Mouse (Mus musculus): ENCODE measurements around the gene Rusc2. TPM values are rescaled to one million over a fixed set of nuclear protein-coding genes. Genes with fewer than 3 reads are reported as not detected.

Gene Rusc2
- 20.9 and 23.1 TPM in 2 replicates for polyA plus RNA-seq (2012; rRNA removed)

DNA sequence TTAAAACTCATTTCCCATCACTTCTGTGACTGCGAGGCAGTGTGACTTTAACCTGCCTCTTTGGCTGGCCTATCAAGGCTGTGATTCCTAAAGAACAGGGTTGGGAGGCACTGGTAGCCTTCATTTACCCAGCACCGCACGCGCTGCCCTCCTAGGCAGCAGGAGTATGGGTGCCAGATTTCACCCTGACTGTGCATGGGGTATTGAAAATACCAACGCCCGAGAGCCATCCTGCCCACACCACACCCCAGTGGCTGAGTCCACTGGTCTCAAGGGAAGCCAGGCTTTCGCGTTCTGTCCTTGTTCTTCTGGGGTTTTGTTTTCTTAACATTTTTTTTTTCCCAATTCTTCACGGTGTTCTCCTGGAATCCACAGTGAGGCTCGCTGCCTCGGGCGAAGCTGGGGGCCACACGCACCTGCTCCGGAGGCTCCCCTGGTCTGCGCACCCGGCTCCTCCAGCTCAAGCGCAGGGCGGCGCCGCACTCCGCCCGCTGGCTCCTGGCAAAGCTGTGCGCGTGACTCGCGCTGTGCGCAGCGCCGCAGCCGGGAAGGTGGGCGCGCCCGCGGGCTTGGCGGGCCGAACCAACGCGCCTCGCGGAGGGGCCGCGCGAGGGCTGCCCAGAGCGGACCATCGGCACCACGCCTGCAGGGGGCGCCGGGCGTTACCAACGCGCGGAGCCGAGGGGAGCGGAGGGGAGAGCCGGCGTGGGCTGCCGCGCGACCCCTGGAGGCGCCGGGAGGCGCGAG is at the start of gene Rusc2:
Gene Rusc2, plus strand, starts transcription at position 572 of the 747 bp plus-strand sequence.

DNA sequence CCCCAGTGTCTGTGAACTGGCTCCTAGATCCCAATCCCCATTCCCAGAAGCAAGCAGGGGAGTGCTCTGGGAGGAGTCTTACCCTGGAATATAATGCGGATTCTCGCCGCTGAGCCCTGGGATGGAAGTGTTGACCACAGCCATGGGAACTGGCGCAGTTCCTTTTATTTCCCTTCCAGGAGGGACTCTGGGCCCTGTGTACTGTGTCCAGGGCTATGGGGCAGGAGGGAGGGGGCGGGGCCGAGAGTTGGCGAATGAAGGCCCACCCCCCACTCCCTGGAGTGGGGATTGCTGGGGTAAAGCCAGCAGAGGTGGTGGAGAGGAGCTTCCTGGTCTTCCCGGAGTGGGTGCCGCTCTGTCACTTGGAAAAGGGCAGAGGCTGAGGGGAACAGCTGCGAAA is 47.2 kb downstream of the Rusc2 start, which contains the start of gene Fam166b:
Gene Fam166b, minus strand, starts transcription at position 189 of the 400 bp plus-strand sequence.

DNA sequence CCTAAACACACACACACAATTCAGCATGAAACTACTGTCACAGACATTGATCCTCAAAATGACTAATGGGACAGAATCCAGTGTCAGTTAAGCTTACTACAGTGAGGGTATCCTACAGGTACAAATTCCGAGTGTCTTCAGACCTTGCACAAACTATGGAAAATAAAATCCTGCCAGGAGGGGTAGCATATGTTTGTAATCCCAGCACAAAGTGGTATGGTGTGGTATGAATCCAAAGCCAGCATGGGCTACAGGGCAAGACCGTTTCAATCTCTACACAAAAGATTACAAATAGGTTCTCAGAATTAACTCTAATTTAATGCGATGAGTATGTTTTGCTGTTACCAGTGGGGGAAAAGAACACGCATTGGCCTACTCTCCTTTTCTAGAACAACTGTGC is 59.9 kb downstream of the Rusc2 start, which contains the start of gene Tesk1:
Gene Tesk1, plus strand, starts transcription at position 301 of the 400 bp plus-strand sequence.

DNA sequence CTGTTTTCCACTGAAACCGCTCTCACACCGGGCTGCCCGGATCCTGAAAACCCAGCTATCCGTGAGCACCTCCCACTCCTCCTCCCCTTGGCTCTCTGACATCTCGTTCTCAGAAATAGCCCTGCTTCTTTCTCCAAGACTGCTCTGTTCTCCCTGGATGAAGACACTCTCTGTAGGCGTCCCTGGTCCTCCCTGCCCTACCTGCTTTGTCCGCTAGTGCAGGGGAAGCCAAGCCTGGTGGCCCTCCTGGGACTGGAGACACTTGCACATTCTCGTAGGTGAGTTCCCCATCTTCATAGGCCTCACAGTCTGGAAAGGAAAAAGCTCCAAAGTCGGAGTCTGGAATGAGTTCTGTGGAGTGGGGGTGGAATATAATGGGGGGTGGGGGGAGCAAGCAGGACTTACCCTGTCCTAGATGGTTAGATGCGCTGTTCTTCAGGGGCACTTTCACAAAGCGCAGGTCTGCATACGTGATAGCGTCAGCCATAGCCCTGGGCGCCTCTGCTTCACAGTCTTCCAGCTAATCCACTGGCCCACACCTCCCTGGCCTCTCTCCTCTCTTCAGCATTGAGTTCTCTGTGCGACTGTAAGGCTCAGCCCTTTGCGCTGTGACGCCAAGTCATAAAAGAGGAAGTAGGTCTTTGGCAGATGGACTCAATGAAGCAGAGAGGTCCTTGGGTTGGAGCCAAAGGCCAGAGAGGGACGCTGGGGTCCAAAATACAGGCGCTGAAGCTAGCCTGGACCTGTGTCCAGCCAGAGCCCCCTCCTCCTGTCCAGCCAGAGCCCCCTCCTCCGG is 72.5 kb downstream of the Rusc2 start, which contains the start of gene Cd72:
Gene Cd72, minus strand, starts transcription at position 588 of the 796 bp plus-strand sequence.

Other genes starting within 250 kb of the Rusc2 start
- 0.22 and 0.28 TPM in 2 replicates for gene Atp8b5, start 114.8 kb upstream of the Rusc2 start, polyA plus RNA-seq (2012; rRNA removed)
- 0.08 TPM in 1 of 2 replicates, not detected in the other for gene Fam166b, start 47.2 kb downstream of the Rusc2 start, polyA plus RNA-seq (2012; rRNA removed)
- 90.2 and 100 TPM in 2 replicates for gene Tesk1, start 60.0 kb downstream of the Rusc2 start, polyA plus RNA-seq (2012; rRNA removed)
- 3.6 and 6.6 TPM in 2 replicates for gene Cd72, start 72.6 kb downstream of the Rusc2 start, polyA plus RNA-seq (2012; rRNA removed)
- gene Sit1, start 101.8 kb downstream of the Rusc2 start, polyA plus RNA-seq (2012; rRNA removed): 0.54 and 1.1 TPM in 2 replicates
- 347 and 577 TPM in 2 replicates for gene Ccdc107, start 110.9 kb downstream of the Rusc2 start, polyA plus RNA-seq (2012; rRNA removed)
- 49.5 and 64.1 TPM in 2 replicates for gene Arhgef39, start 117.7 kb downstream of the Rusc2 start, polyA plus RNA-seq (2012; rRNA removed)
- 70.7 and 71.6 TPM in 2 replicates for gene Car9, start 125.0 kb downstream of the Rusc2 start, polyA plus RNA-seq (2012; rRNA removed)
- 199 and 235 TPM in 2 replicates for gene Tpm2, start 141.8 kb downstream of the Rusc2 start, polyA plus RNA-seq (2012; rRNA removed)
- 93.5 and 113 TPM in 2 replicates for gene Creb3, start 180.4 kb downstream of the Rusc2 start, polyA plus RNA-seq (2012; rRNA removed)
- gene Tln1, start 180.7 kb downstream of the Rusc2 start, polyA plus RNA-seq (2012; rRNA removed): 98.4 and 102 TPM in 2 replicates
- gene Rgp1, start 196.7 kb downstream of the Rusc2 start, polyA plus RNA-seq (2012; rRNA removed): 56.1 and 75.5 TPM in 2 replicates
- 13.0 and 13.3 TPM in 2 replicates for gene Gba2, start 196.9 kb downstream of the Rusc2 start, polyA plus RNA-seq (2012; rRNA removed)
- 0.17 TPM in 1 of 2 replicates, not detected in the other for gene Msmp, start 202.5 kb downstream of the Rusc2 start, polyA plus RNA-seq (2012; rRNA removed)
- gene Npr2, start 250.0 kb downstream of the Rusc2 start, polyA plus RNA-seq (2012; rRNA removed): 18.2 and 19.2 TPM in 2 replicates